ENCODE assay signal across 27 mouse cellular contexts in genomic region chr13:91526058-91526457, GRCm38 (mm10).
A peak's percentile ranks its signal among the peaks of the same experiment; 100 is the strongest.
DNase-seq lines count a peak whose midpoint lies in the region; ATAC-seq lines count a peak whose summit lies in the region.
"Had no signal": no experiment of that assay in that cellular context is flagged by ENCODE, and none has a peak within 500 bp of the region (broad histone marks: within the 10 kb centered on the region; RNA-seq: fewer than 3 reads in every experiment).

No protein-coding gene starts in this region.

- no peaks in the 10 kb centered on the region for H3K36me3 ChIP-seq in heart, embryonic 11.5 days (ENCODE audit: control insufficient read depth, insufficient read depth, low read length)
- H3K36me3 ChIP-seq: forebrain, embryonic 12.5 days; forebrain, embryonic 15.5 days; hindbrain, embryonic 12.5 days had no signal

- 94% methylated on average over 12 of the region's 12 CpGs for WGBS in heart, embryonic 11.5 days (ENCODE audit: insufficient replicate concordance)

- ATAC-seq in megakaryocyte progenitor cell, adult 5-6 weeks (replicated peaks; ENCODE audit: poor library complexity), result peak; percentile 37; the same call in 1 of the 2 replicates
- ATAC-seq in neutrophil, adult 5-6 weeks (ENCODE audit: extremely low read depth, insufficient number of reproducible peaks, low FRiP score, poor library complexity, severe bottlenecking), result peak; percentile 33; the same call in 1 of the 2 replicates
- ATAC-seq in heart, embryonic 11.5 days (replicated peaks; ENCODE audit: insufficient number of reproducible peaks, low FRiP score, low TSS enrichment), result no peak
- ATAC-seq: CD4-positive, CD25-positive, alpha-beta regulatory T cell, adult 4 months; forebrain, embryonic 15.5 days had no signal

- H3K4me1 ChIP-seq in heart, embryonic 11.5 days (ENCODE audit: control insufficient read depth, insufficient read depth, low read length), result no peaks in the 10 kb centered on the region
- H3K4me1 ChIP-seq: embryonic facial prominence, embryonic 10.5 days; hindbrain, embryonic 12.5 days had no signal

- no peaks in the 10 kb centered on the region for H3K27me3 ChIP-seq in heart, embryonic 11.5 days (ENCODE audit: control insufficient read depth, insufficient read depth, low read length)
- H3K27me3 ChIP-seq: embryonic facial prominence, embryonic 13.5 days; forebrain, embryonic 12.5 days; forebrain, embryonic 15.5 days; heart, embryonic 13.5 days; hindbrain, embryonic 12.5 days had no signal

- H3K9me3 ChIP-seq in heart, embryonic 11.5 days (replicated peaks; ENCODE audit: control insufficient read depth, low read length), result no peaks in the 10 kb centered on the region
- H3K9me3 ChIP-seq: embryonic facial prominence, embryonic 10.5 days; embryonic facial prominence, embryonic 13.5 days; forebrain, embryonic 12.5 days; forebrain, embryonic 15.5 days; heart, embryonic 13.5 days; hindbrain, embryonic 12.5 days had no signal

- no peak overlapping the region for H3K4me2 ChIP-seq in heart, embryonic 11.5 days
- H3K4me2 ChIP-seq: embryonic facial prominence, embryonic 13.5 days; forebrain, embryonic 12.5 days; forebrain, embryonic 15.5 days; heart, embryonic 13.5 days; hindbrain, embryonic 12.5 days had no signal

- no peak overlapping the region for H3K9ac ChIP-seq in heart, embryonic 11.5 days (ENCODE audit: low read depth, low read length)
- H3K9ac ChIP-seq: embryonic facial prominence, embryonic 13.5 days; forebrain, embryonic 12.5 days; forebrain, embryonic 15.5 days; heart, embryonic 13.5 days; hindbrain, embryonic 12.5 days had no signal

- no peak overlapping the region for H3K4me3 ChIP-seq in heart, embryonic 11.5 days (ENCODE audit: low read depth, low read length)
- H3K4me3 ChIP-seq: embryonic facial prominence, embryonic 10.5 days; embryonic facial prominence, embryonic 13.5 days; erythroblast, embryonic 14.5 days; forebrain, embryonic 12.5 days; forebrain, embryonic 15.5 days; heart, embryonic 13.5 days; hindbrain, embryonic 12.5 days had no signal

- DNase-seq in lung, adult 18-20 months, result peak; percentile 27 to 33
- DNase-seq in lung, postnatal 14 days, result no peak
- peak; percentile 38 for DNase-seq in lung, postnatal 36 days
- DNase-seq in lung, postnatal 10 days, result no peak
- no peak for DNase-seq in cerebellum, postnatal 25 days
- DNase-seq: adrenal gland, adult 2 months; adrenal gland, postnatal 14 days; cerebellum, adult 11 months; cerebellum, adult 2 months; cerebellum, adult 9-11 months; cerebellum, postnatal 36 days; embryo, embryonic 11 days; gastrocnemius, postnatal 25 days; heart, adult 18-20 months; heart, postnatal 14 days; heart, postnatal 4 days had no signal

- H3K27ac ChIP-seq in heart, embryonic 11.5 days (ENCODE audit: low read depth, low read length), result no peak overlapping the region
- H3K27ac ChIP-seq: embryonic facial prominence, embryonic 10.5 days; embryonic facial prominence, embryonic 13.5 days; forebrain, embryonic 12.5 days; forebrain, embryonic 15.5 days; heart, embryonic 13.5 days; hindbrain, embryonic 12.5 days had no signal

Comparison
In these comparisons a context has a peak if more than half of its experiments do, and no peak if none do; other contexts are left out.
1. DNase-seq: peak in lung, adult 18-20 months (2 of 2) and lung, postnatal 36 days (single experiment); none in lung, postnatal 14 days (single experiment), lung, postnatal 10 days (single experiment) and cerebellum, postnatal 25 days (0 of 2).